Mouse (Mus musculus): Measurements from ENCODE around the gene Ppp2r5c.

GRCm38 (mm10) chr12:110506046-110506445 lies 59.1 kb downstream of the Ppp2r5c start:
- TF ChIP-seq CTCF (IDR thresholded peaks at IDR 0.05; ENCODE audit: low read depth, low read length), result no peak
- no peak for TF ChIP-seq POLR2A (IDR thresholded peaks at IDR 0.05; ENCODE audit: extremely low read depth, insufficient read depth, low read length)
